Mouse (Mus musculus) common myeloid progenitor, adult 5-6 weeks (primary cell): ENCODE results near the gene Rabl6. TPM values are rescaled to one million over a fixed set of nuclear protein-coding genes. Genes with fewer than 3 reads are reported as not detected.
"Not testable (repeated sequence)": the region's sequence is repeated elsewhere in the genome, so short reads cannot be mapped to it uniquely, and the experiment has no call there.

Experiments used
- ATAC-seq: replicated peaks from 2 replicates; pipeline ENCODE4 v1.8.0; 2016; ENCODE audit warnings: low read depth, mild to moderate bottlenecking, moderate TSS enrichment, inconsistent platforms; ENCODE audit not compliant: poor library complexity, severe bottlenecking
- total RNA-seq: library from RNA; stranded (forward); fragments of 200-1000, 187-1606 nt; gene quantifications from 2 replicates; pipeline ENCODE4 v1.2.3, GENCODE M21; 2017

Gene Rabl6
- total RNA-seq, 1 experiment from 2014 or later, result 78.2 TPM

- no peak for ATAC-seq
These were observed 32.1 kb downstream of the Rabl6 start for GRCm38 (mm10) chr2:25576028-25576850.

DNA sequence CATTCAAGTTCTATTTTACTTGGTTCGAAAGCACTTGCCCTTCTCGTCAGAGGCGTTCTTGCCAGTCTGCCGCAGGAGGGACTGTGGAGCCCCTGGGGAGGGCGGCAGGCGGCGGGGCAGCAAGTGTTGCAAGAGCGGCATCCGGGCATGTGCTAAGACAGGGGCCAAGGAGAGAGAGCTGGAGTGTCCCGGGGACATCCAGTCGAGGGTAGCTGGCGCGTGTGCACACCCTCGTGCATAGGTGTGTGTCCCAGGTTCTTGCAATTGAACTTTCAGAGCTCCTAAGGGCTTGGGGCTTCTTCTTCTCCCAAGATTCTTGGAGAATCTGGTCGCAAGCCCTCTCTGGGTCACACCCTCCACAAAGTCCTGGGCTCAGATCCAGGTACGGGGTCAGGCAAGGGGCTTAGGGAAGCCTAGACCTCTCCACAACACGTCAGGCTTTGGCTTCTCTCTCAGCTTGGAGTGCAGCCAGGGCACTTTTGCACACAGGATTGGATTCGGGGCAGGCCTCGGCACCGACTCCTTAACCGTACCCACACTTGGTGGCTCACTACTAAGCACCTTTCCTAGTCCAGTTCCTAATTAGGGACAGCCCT lies 32.8 kb downstream of the Rabl6 start:
- 0 out of 2 replicates have a peak, but pooled peaks have one; percentile 13 for ATAC-seq

- peak; percentile 90 for ATAC-seq
These were observed 33.5 kb downstream of the Rabl6 start, which contains the start of the genes Mamdc4 and Phpt1 for GRCm38 (mm10) chr2:25574579-25575431. Mamdc4 (minus strand) TSS chr2:25574845. Phpt1 (minus strand) TSS chr2:25575224.

GRCm38 (mm10) chr2:25574136-25574535 lies 34.2 kb downstream of the Rabl6 start:
- no peak for ATAC-seq

- no peak for ATAC-seq
These were observed 35.3 kb downstream of the Rabl6 start for GRCm38 (mm10) chr2:25573068-25573467.

GRCm38 (mm10) chr2:25571221-25571620 lies 37.1 kb downstream of the Rabl6 start:
- ATAC-seq, result no peak

GRCm38 (mm10) chr2:25569323-25569722 lies 39.0 kb downstream of the Rabl6 start:
- ATAC-seq, result no peak

DNA sequence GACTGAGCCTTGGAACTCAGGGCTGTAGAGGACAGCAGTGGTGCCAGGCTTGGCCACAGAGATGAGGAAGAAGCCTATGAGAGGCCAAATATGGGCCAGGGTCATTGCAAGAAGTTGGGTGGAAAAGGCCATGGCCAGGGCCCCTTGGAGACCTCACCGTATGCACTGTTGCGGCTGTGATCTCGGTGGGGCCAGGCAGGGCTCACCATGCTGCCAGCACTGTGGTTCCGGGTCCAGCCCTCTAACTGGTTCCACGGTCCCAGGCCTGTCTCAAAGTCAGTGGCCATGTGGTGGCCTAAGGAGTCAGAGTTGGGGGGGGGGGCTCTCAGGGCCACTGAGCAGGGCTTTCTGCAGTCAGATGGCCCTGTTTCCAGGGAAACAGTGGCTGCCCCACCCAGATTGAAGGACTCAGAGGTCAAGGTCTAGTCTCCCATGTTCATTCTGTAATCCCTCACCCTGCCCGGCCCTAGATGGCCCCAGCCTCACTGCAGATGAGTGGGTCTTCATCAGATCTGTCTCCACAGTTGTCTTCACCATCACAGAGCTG lies 39.8 kb downstream of the Rabl6 start:
- ATAC-seq, result no peak

DNA sequence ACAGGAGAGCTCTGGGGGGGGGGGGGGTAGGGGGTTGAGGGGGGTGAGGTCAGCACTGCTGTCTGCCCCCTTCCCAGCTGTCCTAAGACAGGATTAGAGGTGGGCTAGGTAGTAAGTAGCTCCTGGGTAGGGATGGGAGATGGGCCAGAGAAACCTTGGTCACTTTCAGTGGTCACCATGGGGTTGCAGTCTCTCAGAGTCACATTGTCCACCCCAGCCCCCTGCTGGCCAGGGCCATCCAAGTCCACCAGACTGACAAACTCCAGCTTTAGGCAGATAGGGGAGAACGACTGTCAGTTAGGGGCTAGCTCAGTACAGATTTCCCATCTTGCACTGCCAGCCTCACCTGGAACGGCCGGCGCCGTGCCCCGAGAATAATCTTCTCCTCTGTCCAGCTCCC lies 41.8 kb downstream of the Rabl6 start:
- no peak for ATAC-seq

GRCm38 (mm10) chr2:25565741-25566140 lies 42.6 kb downstream of the Rabl6 start:
- no peak for ATAC-seq

- no peak for ATAC-seq
These were observed 46.4 kb downstream of the Rabl6 start for GRCm38 (mm10) chr2:25561946-25562345.

GRCm38 (mm10) chr2:25560551-25560950 lies 47.8 kb downstream of the Rabl6 start:
- no peak for ATAC-seq

- ATAC-seq, result no peak
These were observed 49.5 kb downstream of the Rabl6 start for GRCm38 (mm10) chr2:25558774-25559173.

GRCm38 (mm10) chr2:25557964-25558360 lies 50.4 kb downstream of the Rabl6 start:
- ATAC-seq, result peak; percentile 9; the same call in 1 of the 2 replicates

DNA sequence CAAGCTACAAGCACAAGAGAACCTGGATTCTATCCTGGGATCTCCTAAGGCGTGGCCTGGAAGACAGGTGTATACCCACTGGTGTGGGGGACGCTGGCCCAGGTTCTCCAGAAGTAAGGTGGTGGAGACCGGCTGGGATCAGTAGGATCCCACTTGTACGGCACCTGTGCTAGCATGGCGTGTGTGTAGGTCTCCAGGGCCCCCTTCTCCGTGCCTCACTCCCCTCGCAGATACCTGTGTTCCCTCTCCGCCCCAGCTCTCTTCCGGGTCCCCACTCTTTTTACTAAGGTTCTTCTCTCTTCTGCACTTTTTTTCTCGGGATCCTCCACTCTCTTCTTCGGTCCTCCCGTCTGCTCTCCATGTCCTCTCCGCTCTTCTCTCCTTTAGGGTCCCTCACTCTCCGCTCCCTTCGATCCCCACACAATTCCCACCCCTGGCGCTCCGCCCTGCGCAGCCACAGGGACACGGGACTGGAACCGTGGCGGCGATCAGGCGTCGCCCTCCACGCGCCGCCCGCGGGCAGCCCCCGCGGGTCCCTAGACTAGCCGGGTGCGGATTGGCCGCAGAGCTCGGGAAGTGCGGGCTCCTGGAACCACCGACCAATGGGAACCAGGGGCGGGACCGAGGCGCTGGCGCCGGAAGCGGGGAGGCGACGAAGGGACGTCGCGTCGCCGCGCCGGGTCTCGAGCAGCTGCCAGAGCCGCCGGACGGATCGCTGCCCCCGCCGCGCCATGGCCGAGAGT lies 50.9 kb downstream of the Rabl6 start, which contains the start of gene Edf1:
Edf1 (plus strand) TSS at position 627 of the 743 bp plus-strand sequence.
- ATAC-seq, result peak; percentile 97

GRCm38 (mm10) chr2:25556296-25556695 lies 52.0 kb downstream of the Rabl6 start:
- no peak for ATAC-seq

DNA sequence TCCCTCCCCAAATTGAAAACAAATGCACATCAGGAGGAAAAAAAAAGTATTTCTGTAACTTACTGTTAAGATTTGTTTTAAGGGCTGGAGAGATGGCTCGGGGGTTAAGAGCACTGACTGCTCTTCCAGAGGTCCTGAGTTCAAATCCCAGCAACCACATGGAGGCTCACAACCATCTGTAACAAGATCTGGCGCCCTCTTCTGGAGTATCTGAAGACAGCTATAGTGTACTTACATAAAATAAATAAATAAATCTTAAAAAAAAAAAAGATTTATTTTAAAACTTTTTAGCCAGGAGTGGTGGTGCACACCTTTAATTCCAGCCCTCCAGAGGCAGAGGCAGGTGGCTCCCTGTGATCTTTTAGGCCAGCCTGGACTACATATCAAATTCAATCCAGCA lies 52.8 kb downstream of the Rabl6 start:
- ATAC-seq, result not testable (repeated sequence)

GRCm38 (mm10) chr2:25553171-25553786 lies 55.0 kb downstream of the Rabl6 start:
- not testable (repeated sequence) for ATAC-seq

GRCm38 (mm10) chr2:25551186-25551585 lies 57.1 kb downstream of the Rabl6 start:
- ATAC-seq, result no peak; the same call in 1 of the 2 replicates
